Mouse (Mus musculus): ENCODE measurements at regions not wholly inside any gene's neighbourhood (a gene's known extent, or its start where the extent isn't known, plus 50 kb on each side); places are given as distances from the start of the nearest gene placed in this dataset.

DNA sequence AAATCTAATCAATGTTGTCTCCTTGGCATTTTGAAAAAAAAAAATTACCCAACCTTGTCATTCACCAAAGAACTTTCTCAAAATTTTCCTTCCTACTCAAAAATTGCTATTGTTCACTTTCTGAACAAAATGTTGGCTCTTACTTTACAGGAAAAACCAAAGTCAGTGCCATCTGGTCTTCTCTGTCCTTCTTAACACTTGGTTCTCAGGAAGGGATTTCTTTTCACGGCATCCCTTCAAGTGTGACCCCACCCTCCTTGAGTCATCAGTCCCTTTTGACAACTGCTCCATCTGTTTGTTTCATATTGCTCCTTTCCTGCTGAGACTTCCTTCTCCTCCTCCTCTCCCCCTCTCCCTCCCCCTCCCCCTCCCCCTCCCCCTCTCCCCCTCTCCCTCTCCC lies 245.1 kb upstream of the Pex5l start:
- TF ChIP-seq CTCF (IDR thresholded peaks at IDR 0.05) (no peak), EP300 (IDR thresholded peaks at IDR 0.05) (no peak)
